Mouse (Mus musculus) hindbrain, embryonic 15.5 days (tissue): Measurements from ENCODE around the gene Olfr609. TPM values are rescaled to one million over a fixed set of nuclear protein-coding genes. Genes with fewer than 3 reads are reported as not detected.
A peak's percentile ranks its signal among the peaks of the same experiment; 100 is the strongest.
"Not testable (repeated sequence)": the region's sequence is repeated elsewhere in the genome, so short reads cannot be mapped to it uniquely, and the experiment has no call there.

ENCODE experiments used
- ATAC-seq: fragments of 200-750 bp; cut with Nextera tagmentation; 2 replicates; pipeline ENCODE4 v1.8.0; 2017; ENCODE audit warnings: low read depth, moderate number of reproducible peaks, moderate TSS enrichment; ENCODE audit not compliant: low FRiP score
- H3K27ac ChIP-seq: fragments of 300-500 bp; sonication (generic); replicated peaks from 2 replicates; pipeline ENCODE4 v1.5.1; 2015; ENCODE audit warnings: mild to moderate bottlenecking, inconsistent platforms
- H3K27me3 ChIP-seq: fragments of 300-500 bp; sonication (generic); 2 replicates; pipeline ENCODE4 v1.6.1; 2015; ENCODE audit warnings: control low read depth, inconsistent platforms
- H3K36me3 ChIP-seq: fragments of 300-500 bp; sonication (generic); 2 replicates; pipeline ENCODE4 v1.6.1; 2015; ENCODE audit warnings: control low read depth, inconsistent platforms
- H3K4me1 ChIP-seq: fragments of 300-500 bp; sonication (generic); replicated peaks from 2 replicates; pipeline ENCODE4 v1.6.1; 2015; ENCODE audit warnings: control low read depth, inconsistent platforms
- H3K4me2 ChIP-seq: fragments of 300-500 bp; sonication (generic); 2 replicates; pipeline ENCODE4 v1.6.1; 2015; ENCODE audit warnings: moderate library complexity, mild to moderate bottlenecking, inconsistent platforms
- H3K4me3 ChIP-seq: fragments of 300-500 bp; sonication (generic); 2 replicates; pipeline ENCODE4 v1.5.1; 2015; ENCODE audit warnings: mild to moderate bottlenecking, inconsistent platforms
- H3K9ac ChIP-seq: fragments of 300-500 bp; sonication (generic); 2 replicates; pipeline ENCODE4 v1.6.1; 2015; ENCODE audit warnings: inconsistent platforms
- H3K9me3 ChIP-seq: fragments of 300-500 bp; sonication (generic); 2 replicates; pipeline ENCODE4 v1.6.1; 2016; ENCODE audit warnings: control low read depth, inconsistent platforms
- WGBS: fragments of 180-500 bp; shearing (Covaris S2); methylation state at CpG from one replicate; pipeline ENCODE4 v1.1.7; 2015; 5-methylcytosine and 5-hydroxymethylcytosine counted together
- polyA plus RNA-seq: library from polyadenylated mRNA; unstranded; fragments of >200 nt; fragmentation: Nextera tagmentation; extraction: Ambion mirVana; gene quantifications from 2 replicates; pipeline ENCODE4 v1.2.1, GENCODE M21; 2015

Gene Olfr609
- not detected in 2 replicates for polyA plus RNA-seq

GRCm38 (mm10) chr7:103497962-103498361 lies at the start of gene Olfr609:
Gene Olfr609 (minus strand): TSS chr7:103498062.
- Histone ChIP-seq H3K9ac (no peak within 1 kb of the TSS), H3K36me3 (no peaks in the 10 kb centered on the region), H3K9me3 (no peaks in the 10 kb centered on the region), H3K27ac (no peak within 1 kb of the TSS), H3K4me2 (no peak within 1 kb of the TSS), H3K4me3 (no peak within 1 kb of the TSS), H3K4me1 (no peaks in the 10 kb centered on the region), H3K27me3 (no peaks in the 10 kb centered on the region)
- 80% methylated on average over 1 of the region's 1 CpGs for WGBS
- no peak for ATAC-seq

- not testable (repeated sequence) for H3K4me1 ChIP-seq
Measured at GRCm38 (mm10) chr7:103542617-103543016, 44.8 kb upstream of the Olfr609 start, which contains the start of gene Olfr612. Gene Olfr612 (minus strand): TSS chr7:103542717.

DNA sequence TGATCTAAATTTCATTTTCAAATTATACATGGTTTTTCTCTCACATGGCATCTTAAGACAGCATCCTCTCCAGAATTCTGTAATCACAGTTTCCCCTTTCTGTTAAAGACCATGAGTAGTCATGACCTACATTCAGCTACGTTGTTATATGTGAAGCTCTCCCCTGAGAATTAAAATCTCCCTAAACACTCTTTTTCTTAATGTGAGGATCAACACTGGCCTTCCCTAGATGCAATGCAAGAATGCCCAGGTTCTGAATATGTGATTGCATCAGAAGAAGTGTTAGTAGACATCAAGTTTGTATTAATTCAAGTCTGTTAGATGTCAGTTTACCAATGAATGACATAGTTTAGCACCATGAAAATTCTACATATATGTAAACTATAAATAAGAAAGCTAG lies 22.9 kb upstream of the Olfr609 start, which contains the start of gene Olfr611:
Gene Olfr611, minus strand, starts transcription at position 101 of the 400 bp plus-strand sequence.
- not testable (repeated sequence) for H3K9me3 ChIP-seq, H3K4me2 ChIP-seq, H3K36me3 ChIP-seq, H3K27me3 ChIP-seq, H3K4me1 ChIP-seq, H3K4me3 ChIP-seq, H3K9ac ChIP-seq, H3K27ac ChIP-seq, ATAC-seq
- WGBS, result 67% methylated on average over 1 of the region's 1 CpGs

More at GRCm38 (mm10) chr7:103542617-103543016, 44.8 kb upstream of the Olfr609 start, which contains the start of gene Olfr612:
- WGBS, result 81% methylated on average over 2 of the region's 2 CpGs
- H3K4me3 ChIP-seq, H3K36me3 ChIP-seq, H3K27me3 ChIP-seq, H3K27ac ChIP-seq, H3K4me2 ChIP-seq, ATAC-seq, H3K9me3 ChIP-seq, H3K9ac ChIP-seq: not testable (repeated sequence)

- no peak for ATAC-seq
- H3K27me3 ChIP-seq, result no peaks in the 10 kb centered on the region
- H3K4me1 ChIP-seq, result no peaks in the 10 kb centered on the region
- no peak within 1 kb of the TSS for H3K4me2 ChIP-seq
- H3K36me3 ChIP-seq, result no peaks in the 10 kb centered on the region
- no peak within 1 kb of the TSS for H3K9ac ChIP-seq
- H3K9me3 ChIP-seq, result no peaks in the 10 kb centered on the region
- no peak within 1 kb of the TSS for H3K27ac ChIP-seq
- H3K4me3 ChIP-seq, result no peak within 1 kb of the TSS
- 89% methylated on average over 2 of the region's 2 CpGs for WGBS
Measured at GRCm38 (mm10) chr7:103512022-103512421, 14.2 kb upstream of the Olfr609 start, which contains the start of gene Olfr610. Gene Olfr610 (minus strand): TSS chr7:103512122.

GRCm38 (mm10) chr7:103477106-103477505 lies 20.8 kb downstream of the Olfr609 start:
- not testable (repeated sequence) for H3K4me1 ChIP-seq, H3K27me3 ChIP-seq, H3K27ac ChIP-seq, H3K4me2 ChIP-seq, H3K9me3 ChIP-seq, H3K4me3 ChIP-seq, H3K36me3 ChIP-seq, H3K9ac ChIP-seq
- WGBS, result 80% methylated on average over 9 of the region's 9 CpGs
- ATAC-seq, result peak; percentile 51; the same call in 1 of the 2 replicates

DNA sequence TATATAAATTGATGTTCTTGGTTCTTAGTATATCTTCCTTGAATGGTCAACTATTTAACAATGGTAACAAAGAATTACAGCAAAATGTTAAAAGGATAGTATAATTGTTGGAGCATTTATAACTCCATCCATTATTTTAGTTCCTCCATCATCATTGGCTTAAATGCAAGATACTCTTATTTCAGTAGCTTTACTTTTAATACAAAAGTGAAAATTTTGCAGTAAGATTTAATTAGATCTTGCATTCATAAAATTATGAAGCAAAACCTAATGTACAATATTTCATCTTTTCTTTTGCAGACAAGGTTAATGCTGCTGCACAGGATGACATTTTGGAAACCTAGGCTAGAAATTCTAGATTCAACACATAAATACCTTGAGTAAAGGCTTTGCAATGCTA lies 28.3 kb downstream of the Olfr609 start, which contains the start of gene Olfr608:
Gene Olfr608, plus strand, starts transcription at position 301 of the 400 bp plus-strand sequence.
- no peaks in the 10 kb centered on the region for H3K4me1 ChIP-seq
- H3K9ac ChIP-seq, result no peak within 1 kb of the TSS
- no peaks in the 10 kb centered on the region for H3K36me3 ChIP-seq
- no peaks in the 10 kb centered on the region for H3K9me3 ChIP-seq
- no peak within 1 kb of the TSS for H3K4me2 ChIP-seq
- no peak within 1 kb of the TSS for H3K4me3 ChIP-seq
- ATAC-seq, result no peak
- no peaks in the 10 kb centered on the region for H3K27me3 ChIP-seq
- H3K27ac ChIP-seq, result no peak within 1 kb of the TSS

DNA sequence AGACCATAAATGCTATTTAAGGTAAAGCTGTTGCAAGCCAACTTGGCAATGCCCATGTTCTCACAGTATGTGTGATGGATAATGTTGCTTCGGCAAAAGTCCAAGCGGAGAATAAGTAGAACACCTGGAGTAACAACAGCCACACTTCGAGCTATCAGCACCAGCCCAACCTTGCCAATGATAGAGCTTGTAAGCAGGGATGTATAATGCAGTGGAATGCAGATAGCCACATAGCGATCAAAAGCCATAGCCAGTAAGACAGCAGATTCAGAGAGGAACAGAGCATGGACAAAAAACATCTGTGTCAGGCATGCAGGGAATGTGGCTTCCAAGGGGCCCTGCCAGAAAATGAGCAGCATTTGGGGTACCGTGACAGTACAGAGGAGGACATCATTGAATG lies 37.3 kb downstream of the Olfr609 start:
- 94% methylated on average over 5 of the region's 5 CpGs for WGBS
- H3K9ac ChIP-seq, result no peak overlapping the region
- H3K9me3 ChIP-seq, result no peaks in the 10 kb centered on the region
- no peak for ATAC-seq
- no peaks in the 10 kb centered on the region for H3K4me1 ChIP-seq
- no peak overlapping the region for H3K27ac ChIP-seq
- H3K4me3 ChIP-seq, result no peak overlapping the region
- H3K27me3 ChIP-seq, result no peaks in the 10 kb centered on the region
- H3K36me3 ChIP-seq, result no peaks in the 10 kb centered on the region
- H3K4me2 ChIP-seq, result no peak overlapping the region

GRCm38 (mm10) chr7:103448746-103449145 lies 49.1 kb downstream of the Olfr609 start, which contains the start of gene Olfr606:
Gene Olfr606 (plus strand): TSS chr7:103449046.
- no peak for ATAC-seq
- no peaks in the 10 kb centered on the region for H3K9me3 ChIP-seq
- H3K27me3 ChIP-seq, result no peaks in the 10 kb centered on the region
- H3K27ac ChIP-seq, result no peak within 1 kb of the TSS
- H3K4me2 ChIP-seq, result no peak within 1 kb of the TSS
- WGBS, result 94% methylated on average over 2 of the region's 2 CpGs
- no peaks in the 10 kb centered on the region for H3K36me3 ChIP-seq
- no peak within 1 kb of the TSS for H3K9ac ChIP-seq
- no peak within 1 kb of the TSS for H3K4me3 ChIP-seq
- H3K4me1 ChIP-seq, result no peaks in the 10 kb centered on the region

DNA sequence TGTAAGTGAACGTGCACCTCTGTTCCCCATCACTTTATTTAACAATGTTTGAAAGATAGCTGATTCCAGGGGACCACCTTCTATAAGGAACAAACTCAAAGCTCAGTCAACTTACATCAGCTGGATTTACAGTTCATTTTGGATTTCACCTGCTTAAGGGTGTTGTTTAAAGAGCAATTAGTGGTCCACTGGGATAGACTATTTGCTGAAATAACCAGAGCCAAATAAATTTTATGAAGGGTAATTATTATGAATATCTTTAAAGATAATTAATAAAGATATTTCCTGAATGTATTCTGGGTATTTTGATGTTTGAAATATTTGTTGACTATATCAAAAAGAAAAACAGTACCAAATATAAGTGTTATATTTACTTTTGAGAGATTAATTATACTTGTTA lies 52.5 kb downstream of the Olfr609 start, which contains the start of gene Olfr605:
Gene Olfr605, minus strand, starts transcription at position 101 of the 400 bp plus-strand sequence.
- H3K27ac ChIP-seq, result no peak within 1 kb of the TSS
- H3K4me3 ChIP-seq, result no peak within 1 kb of the TSS
- no peak for ATAC-seq
- H3K9ac ChIP-seq, result no peak within 1 kb of the TSS
- no peaks in the 10 kb centered on the region for H3K36me3 ChIP-seq
- no peaks in the 10 kb centered on the region for H3K9me3 ChIP-seq
- H3K4me1 ChIP-seq, result no peaks in the 10 kb centered on the region
- WGBS, result 90% methylated on average over 1 of the region's 1 CpGs
- no peak within 1 kb of the TSS for H3K4me2 ChIP-seq
- no peaks in the 10 kb centered on the region for H3K27me3 ChIP-seq

Other genes starting within 250 kb of the Olfr609 start
- gene Usp17ld, start 245.6 kb downstream of the Olfr609 start, polyA plus RNA-seq, result not detected in 2 replicates
- not detected in 2 replicates for gene Olfr596, start 192.4 kb downstream of the Olfr609 start, polyA plus RNA-seq
- gene Olfr597, start 181.7 kb downstream of the Olfr609 start, polyA plus RNA-seq, result not detected in 2 replicates
- not detected in 2 replicates for gene Olfr598, start 174.5 kb downstream of the Olfr609 start, polyA plus RNA-seq
- not detected in 2 replicates for gene Olfr599, start 162.1 kb downstream of the Olfr609 start, polyA plus RNA-seq
- not detected in 2 replicates for gene Olfr600, start 148.4 kb downstream of the Olfr609 start, polyA plus RNA-seq
- not detected in 2 replicates for gene Olfr601, start 135.4 kb downstream of the Olfr609 start, polyA plus RNA-seq
- gene Olfr603, start 111.9 kb downstream of the Olfr609 start, polyA plus RNA-seq, result not detected in 2 replicates
- not detected in 2 replicates for gene Usp17lc, start 83.0 kb downstream of the Olfr609 start, polyA plus RNA-seq
- gene Olfr605, start 52.6 kb downstream of the Olfr609 start, polyA plus RNA-seq, result not detected in 2 replicates
- not detected in 2 replicates for gene Olfr606, start 49.0 kb downstream of the Olfr609 start, polyA plus RNA-seq
- not detected in 2 replicates for gene Olfr607, start 33.9 kb downstream of the Olfr609 start, polyA plus RNA-seq
- not detected in 2 replicates for gene Olfr608, start 28.2 kb downstream of the Olfr609 start, polyA plus RNA-seq
- gene Olfr610, start 14.1 kb upstream of the Olfr609 start, polyA plus RNA-seq, result not detected in 2 replicates
- not detected in 2 replicates for gene Olfr611, start 22.8 kb upstream of the Olfr609 start, polyA plus RNA-seq
- not detected in 2 replicates for gene Olfr612, start 44.7 kb upstream of the Olfr609 start, polyA plus RNA-seq
- not detected in 2 replicates for gene Olfr613, start 50.0 kb upstream of the Olfr609 start, polyA plus RNA-seq
- gene Olfr615, start 58.0 kb upstream of the Olfr609 start, polyA plus RNA-seq, result not detected in 2 replicates
- gene Olfr616, start 71.1 kb upstream of the Olfr609 start, polyA plus RNA-seq, result not detected in 2 replicates
- gene Olfr617, start 75.0 kb upstream of the Olfr609 start, polyA plus RNA-seq, result not detected in 2 replicates
- gene Olfr618, start 92.0 kb upstream of the Olfr609 start, polyA plus RNA-seq, result not detected in 2 replicates
- gene Olfr619, start 102.5 kb upstream of the Olfr609 start, polyA plus RNA-seq, result not detected in 2 replicates
- not detected in 2 replicates for gene Olfr620, start 114.5 kb upstream of the Olfr609 start, polyA plus RNA-seq
- gene Olfr622, start 144.6 kb upstream of the Olfr609 start, polyA plus RNA-seq, result not detected in 2 replicates
- gene Olfr623, start 165.6 kb upstream of the Olfr609 start, polyA plus RNA-seq, result not detected in 2 replicates
- 0.03 TPM in 1 of 2 replicates, not detected in the other for gene Olfr624, start 173.1 kb upstream of the Olfr609 start, polyA plus RNA-seq
- gene Olfr625-ps1, start 184.7 kb upstream of the Olfr609 start, polyA plus RNA-seq, result not detected in 2 replicates
- not detected in 2 replicates for gene Olfr243, start 216.6 kb upstream of the Olfr609 start, polyA plus RNA-seq
- gene Olfr628, start 232.3 kb upstream of the Olfr609 start, polyA plus RNA-seq, result not detected in 2 replicates
- gene Olfr629, start 246.9 kb upstream of the Olfr609 start, polyA plus RNA-seq, result not detected in 2 replicates